Mouse (Mus musculus) bone marrow macrophage, adult 2 months (primary cell): ENCODE measurements around the gene Dnah8.

ENCODE experiments used
- CTCF ChIP-seq: IDR thresholded peaks from 2 replicates; pipeline ENCODE4 v1.5.1; 2012; ENCODE audit warnings: low read depth, mild to moderate bottlenecking, low read length, moderate library complexity
- POLR2A ChIP-seq: IDR thresholded peaks from 2 replicates; pipeline ENCODE4 v1.6.1; 2012; ENCODE audit warnings: mild to moderate bottlenecking, low read depth, low read length, borderline replicate concordance

DNA sequence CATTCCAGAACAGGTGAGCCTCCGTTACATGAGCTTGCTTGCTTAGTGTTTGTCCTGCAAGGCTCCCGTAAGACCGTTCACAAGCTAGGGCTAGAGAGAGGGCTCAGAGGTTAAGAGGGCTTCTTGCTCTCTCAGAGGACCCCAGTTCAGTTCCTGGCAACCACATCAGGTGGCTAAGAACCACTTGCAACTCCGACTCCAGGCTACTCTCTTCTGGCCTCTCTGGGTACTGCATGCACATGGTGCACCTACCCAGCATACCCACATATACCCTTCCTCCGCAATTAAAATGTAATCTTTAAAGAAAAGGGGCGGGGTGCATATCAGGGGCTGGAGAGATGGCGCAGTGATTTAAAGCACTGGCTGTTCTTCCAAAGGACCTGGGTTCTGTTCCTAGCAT, 94.0 kb downstream of the Dnah8 start:
- TF ChIP-seq CTCF (no peak), POLR2A (no peak)
